Mouse (Mus musculus) frontal cortex, postnatal 10 days (tissue): Measurements from ENCODE around the gene Olfr279.

Experiments used
- DNase-seq, 2 experiments: peaks; one replicate each; pipeline ENCODE4 v3.0.0; 2022; ENCODE audit warnings: low spot score in 2 of 2, mixed read lengths in 1 of 2

The Olfr279 gene

GRCm38 (mm10) chr15:98543341-98543740 is 51.1 kb downstream of the Olfr279 start:
- DNase-seq = no peak

GRCm38 (mm10) chr15:98545151-98545550 is 52.9 kb downstream of the Olfr279 start:
- no peak for DNase-seq

- no peak for DNase-seq
These were observed 54.6 kb downstream of the Olfr279 start for GRCm38 (mm10) chr15:98546843-98547242.
